Mouse (Mus musculus) liver, embryonic 11.5 days (tissue): Measurements from ENCODE around the gene Unc45b. TPM values are rescaled to one million over a fixed set of nuclear protein-coding genes. Genes with fewer than 3 reads are reported as not detected.

ENCODE experiments used
- ATAC-seq: fragments of 200-750 bp; cut with Nextera tagmentation; replicated peaks from 2 replicates; pipeline ENCODE4 v1.8.0; 2017; ENCODE audit warnings: moderate number of reproducible peaks, mild to moderate bottlenecking, moderate TSS enrichment, moderate library complexity; ENCODE audit not compliant: low FRiP score
- DNase-seq: peaks from one replicate; pipeline ENCODE4 v3.0.0-alpha.2; 2017; ENCODE audit warnings: low spot score
- H3K27ac ChIP-seq: fragments of 300-500 bp; sonication (generic); 2 replicates; pipeline ENCODE4 v1.5.1; 2014; ENCODE audit warnings: mild to moderate bottlenecking, low read depth, low read length, control low read depth
- H3K27me3 ChIP-seq: fragments of 300-500 bp; sonication (generic); replicated peaks from 2 replicates; pipeline ENCODE4 v1.6.1; 2014; ENCODE audit warnings: low read length, mixed read lengths; ENCODE audit not compliant: control insufficient read depth, insufficient read depth
- H3K36me3 ChIP-seq: fragments of 300-500 bp; sonication (generic); 2 replicates; pipeline ENCODE4 v1.6.1; 2014; ENCODE audit warnings: mild to moderate bottlenecking, low read length, moderate library complexity, mixed read lengths; ENCODE audit not compliant: control insufficient read depth, insufficient read depth
- H3K4me1 ChIP-seq: fragments of 300-500 bp; sonication (generic); replicated peaks from 2 replicates; pipeline ENCODE4 v1.6.1; 2014; ENCODE audit warnings: low read length, mixed read lengths; ENCODE audit not compliant: control insufficient read depth, insufficient read depth
- H3K4me2 ChIP-seq: fragments of 300-500 bp; sonication (generic); 2 replicates; pipeline ENCODE4 v1.6.1; 2014; ENCODE audit warnings: mild to moderate bottlenecking, control low read depth, moderate library complexity
- H3K4me3 ChIP-seq: fragments of 300-500 bp; sonication (generic); 2 replicates; pipeline ENCODE4 v1.5.1; 2014; ENCODE audit warnings: low read depth, low read length, control low read depth
- H3K9ac ChIP-seq: fragments of 300-500 bp; sonication (generic); 2 replicates; pipeline ENCODE4 v1.6.1; 2014; ENCODE audit warnings: low read depth, low read length, control low read depth
- H3K9me3 ChIP-seq: fragments of 300-500 bp; sonication (generic); 2 replicates; pipeline ENCODE4 v1.6.1; 2016; ENCODE audit warnings: low read length, inconsistent platforms, mixed read lengths; ENCODE audit not compliant: control insufficient read depth
- WGBS: fragments of 180-500 bp; shearing (Covaris S2); extraction: QIAGEN DNeasy Blood & Tissue Kit; methylation state at CpG from one replicate; pipeline ENCODE4 v1.1.7; 2014; 5-methylcytosine and 5-hydroxymethylcytosine counted together
- polyA plus RNA-seq: library from polyadenylated mRNA; unstranded; fragments of >200 nt; fragmentation: Nextera tagmentation; extraction: Ambion mirVana; gene quantifications from 2 replicates; pipeline ENCODE4 v1.2.1, GENCODE M21; 2014

Unc45b gene
- polyA plus RNA-seq, 1 experiment from 2014 or later = 4.5 TPM

- H3K27me3 ChIP-seq = peaks cover 4% of the 10 kb centered on the region
- H3K9ac ChIP-seq = peak overlapping the region; percentile 16; the same call in 1 of the 2 replicates
- DNase-seq (no peak), ATAC-seq (no peak)
- WGBS = 65% methylated on average over 10 of the region's 10 CpGs
- no peaks in the 10 kb centered on the region for H3K36me3 ChIP-seq
- peak overlapping the region; percentile 95 for H3K4me2 ChIP-seq
- no peaks in the 10 kb centered on the region for H3K9me3 ChIP-seq
- no peak overlapping the region for H3K4me3 ChIP-seq
- peaks cover 8% of the 10 kb centered on the region; the same call in 1 of the 2 replicates for H3K4me1 ChIP-seq
- H3K27ac ChIP-seq = no peak overlapping the region
These were observed 21.8 kb upstream of the Unc45b start for GRCm38 (mm10) chr11:82888491-82888946.

- DNase-seq (no peak), ATAC-seq (peak; percentile 60)
- 4% methylated on average over 31 of the region's 31 CpGs for WGBS
These were observed 20.6 kb upstream of the Unc45b start for GRCm38 (mm10) chr11:82889524-82890341.

GRCm38 (mm10) chr11:82890342-82890762, 20.0 kb upstream of the Unc45b start, which contains the start of gene Rad51d:
Gene Rad51d, minus strand, starts transcription at chr11:82890614.
- Histone ChIP-seq H3K9ac (peak within 1 kb of the TSS; percentile 75), H3K4me1 (peaks cover 8% of the 10 kb centered on the region; the same call in 1 of the 2 replicates), H3K27ac (peak within 1 kb of the TSS; percentile 21), H3K27me3 (peaks cover 4% of the 10 kb centered on the region), H3K4me2 (peak within 1 kb of the TSS; percentile 95), H3K9me3 (no peaks in the 10 kb centered on the region), H3K4me3 (peak within 1 kb of the TSS; percentile 68), H3K36me3 (no peaks in the 10 kb centered on the region)
- peak; percentile 95 for DNase-seq
- ATAC-seq = peak; percentile 90
- WGBS = 1% methylated on average over 26 of the region's 26 CpGs

More at GRCm38 (mm10) chr11:82889524-82890341, 20.6 kb upstream of the Unc45b start:
- Histone ChIP-seq H3K36me3 (no peaks in the 10 kb centered on the region), H3K9me3 (no peaks in the 10 kb centered on the region), H3K9ac (peak overlapping the region; percentile 75), H3K27ac (peak overlapping the region; percentile 21), H3K4me1 (peaks cover 8% of the 10 kb centered on the region; the same call in 1 of the 2 replicates), H3K4me3 (peak overlapping the region; percentile 68), H3K4me2 (peak overlapping the region; percentile 95), H3K27me3 (peaks cover 4% of the 10 kb centered on the region)

- no peak within 1 kb of the TSS for H3K4me2 ChIP-seq
- WGBS = 47% methylated on average over 7 of the region's 7 CpGs
- DNase-seq (no peak), ATAC-seq (no peak)
- no peak within 1 kb of the TSS; the same call in 1 of the 2 replicates for H3K9ac ChIP-seq
- no peak within 1 kb of the TSS for H3K4me3 ChIP-seq
- H3K9me3 ChIP-seq = no peaks in the 10 kb centered on the region
- no peak within 1 kb of the TSS for H3K27ac ChIP-seq
- H3K4me1 ChIP-seq = peaks cover 8% of the 10 kb centered on the region; the same call in 1 of the 2 replicates
- H3K27me3 ChIP-seq = peaks cover 4% of the 10 kb centered on the region
- no peaks in the 10 kb centered on the region for H3K36me3 ChIP-seq
These were observed 18.4 kb upstream of the Unc45b start, which contains the start of gene Fndc8 for GRCm38 (mm10) chr11:82891936-82892335. Gene Fndc8, plus strand, starts transcription at chr11:82892124.

- Histone ChIP-seq H3K36me3 (peaks cover 15% of the 10 kb centered on the region), H3K4me1 (no peaks in the 10 kb centered on the region), H3K27ac (no peak overlapping the region), H3K4me3 (no peak overlapping the region), H3K27me3 (no peaks in the 10 kb centered on the region), H3K4me2 (no peak overlapping the region), H3K9ac (no peak overlapping the region), H3K9me3 (no peaks in the 10 kb centered on the region)
- DNase-seq (no peak), ATAC-seq (no peak)
- 76% methylated on average over 10 of the region's 10 CpGs for WGBS
These were observed 12.9 kb upstream of the Unc45b start for GRCm38 (mm10) chr11:82897478-82897877.

GRCm38 (mm10) chr11:82899720-82900119, 10.6 kb upstream of the Unc45b start:
- H3K27me3 ChIP-seq = no peaks in the 10 kb centered on the region
- no peaks in the 10 kb centered on the region for H3K9me3 ChIP-seq
- WGBS = 94% methylated on average over 5 of the region's 5 CpGs
- peaks cover 31% of the 10 kb centered on the region for H3K36me3 ChIP-seq
- no peaks in the 10 kb centered on the region for H3K4me1 ChIP-seq
- DNase-seq (no peak), ATAC-seq (no peak)
- H3K4me2 ChIP-seq = no peak overlapping the region
- H3K9ac ChIP-seq = no peak overlapping the region
- no peak overlapping the region for H3K27ac ChIP-seq
- H3K4me3 ChIP-seq = no peak overlapping the region

- WGBS = 92% methylated on average over 20 of the region's 20 CpGs
- no peaks in the 10 kb centered on the region for H3K9me3 ChIP-seq
- no peak for ATAC-seq
These were observed 8.6 kb upstream of the Unc45b start for GRCm38 (mm10) chr11:82901606-82902310.

GRCm38 (mm10) chr11:82904952-82905351, 5.4 kb upstream of the Unc45b start:
- no peaks in the 10 kb centered on the region; the same call in 1 of the 2 replicates for H3K27me3 ChIP-seq
- 61% methylated on average over 8 of the region's 8 CpGs for WGBS
- H3K4me2 ChIP-seq = no peak overlapping the region
- ATAC-seq (0 out of 2 replicates have a peak, but pooled peaks have one; percentile 29), DNase-seq (no peak)
- peaks cover 46% of the 10 kb centered on the region for H3K36me3 ChIP-seq
- no peak overlapping the region for H3K9ac ChIP-seq
- no peak overlapping the region for H3K4me3 ChIP-seq
- H3K9me3 ChIP-seq = no peaks in the 10 kb centered on the region
- H3K27ac ChIP-seq = no peak overlapping the region
- peaks cover 11% of the 10 kb centered on the region; the same call in 1 of the 2 replicates for H3K4me1 ChIP-seq

More at GRCm38 (mm10) chr11:82901606-82902310, 8.6 kb upstream of the Unc45b start:
- no peak overlapping the region for H3K4me3 ChIP-seq
- H3K9ac ChIP-seq = no peak overlapping the region
- H3K36me3 ChIP-seq = peaks cover 46% of the 10 kb centered on the region
- no peak overlapping the region for H3K27ac ChIP-seq
- H3K4me2 ChIP-seq = no peak overlapping the region
- no peak for DNase-seq
- peaks cover 5% of the 10 kb centered on the region; the same call in 1 of the 2 replicates for H3K4me1 ChIP-seq
- H3K27me3 ChIP-seq = no peaks in the 10 kb centered on the region
